Mouse (Mus musculus) bone marrow, adult 2 months (tissue): Measurements from ENCODE around the gene Soat1.

Source experiments
- CTCF ChIP-seq: fragments of 200-500 bp; IDR thresholded peaks from 2 replicates; pipeline ENCODE4 v1.5.1; 2011; ENCODE audit warnings: low read length, control low read depth; ENCODE audit not compliant: control insufficient read depth, insufficient read depth
- POLR2A ChIP-seq: fragments of 200-500 bp; IDR thresholded peaks from 2 replicates; pipeline ENCODE4 v1.6.1; 2011; ENCODE audit warnings: low read depth, mild to moderate bottlenecking, control low read depth, low read length, borderline replicate concordance; ENCODE audit not compliant: control insufficient read depth

DNA sequence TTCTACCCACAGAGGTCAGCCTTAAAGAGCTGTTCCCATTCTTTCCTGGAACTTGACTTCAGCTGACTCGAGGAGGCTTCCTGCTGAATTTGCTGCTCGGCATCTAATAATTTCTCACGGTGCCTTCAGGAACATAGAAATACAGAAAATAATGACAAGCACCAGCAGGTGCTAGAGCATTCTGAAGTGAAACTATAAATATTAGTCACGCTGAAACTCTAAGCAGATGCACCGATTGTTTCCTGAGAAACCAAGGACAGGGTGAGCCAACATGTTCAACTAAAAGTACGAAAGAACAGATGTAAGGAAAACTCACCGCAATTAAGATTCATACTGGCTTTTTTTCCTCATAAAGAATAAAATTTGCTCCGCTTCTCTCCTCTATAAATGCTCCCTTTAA lies 20.9 kb upstream of the Soat1 start:
- TF ChIP-seq POLR2A (no peak), CTCF (no peak)
